Mouse (Mus musculus) layer of hippocampus, adult 9-11 months (tissue): ENCODE data around the gene F12.
A peak's percentile ranks its signal among the peaks of the same experiment; 100 is the strongest.

Experiments used
- DNase-seq: peaks from one replicate; pipeline ENCODE4 v3.0.0; 2022

The F12 gene

DNA sequence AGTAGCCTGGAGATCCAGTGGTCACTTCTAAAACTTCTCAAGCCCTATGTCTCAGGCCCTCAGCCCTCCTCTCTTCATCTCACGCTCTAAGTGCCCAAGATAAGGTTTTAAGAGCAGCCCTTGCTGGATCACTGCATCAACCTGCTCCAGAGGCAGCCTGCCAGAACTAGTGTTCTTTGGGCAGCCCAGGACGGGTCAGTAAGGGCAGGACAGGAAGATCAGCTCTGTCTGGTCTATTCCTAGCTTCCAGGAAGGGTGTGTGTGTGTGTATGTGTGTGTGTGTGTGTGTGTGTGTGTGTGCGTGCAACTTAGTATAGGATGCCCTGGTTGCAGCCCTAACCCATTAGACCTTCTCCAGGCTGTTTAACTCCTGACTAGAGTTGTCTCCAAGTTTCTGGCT lies 56.4 kb downstream of the F12 start:
- DNase-seq: no peak

DNA sequence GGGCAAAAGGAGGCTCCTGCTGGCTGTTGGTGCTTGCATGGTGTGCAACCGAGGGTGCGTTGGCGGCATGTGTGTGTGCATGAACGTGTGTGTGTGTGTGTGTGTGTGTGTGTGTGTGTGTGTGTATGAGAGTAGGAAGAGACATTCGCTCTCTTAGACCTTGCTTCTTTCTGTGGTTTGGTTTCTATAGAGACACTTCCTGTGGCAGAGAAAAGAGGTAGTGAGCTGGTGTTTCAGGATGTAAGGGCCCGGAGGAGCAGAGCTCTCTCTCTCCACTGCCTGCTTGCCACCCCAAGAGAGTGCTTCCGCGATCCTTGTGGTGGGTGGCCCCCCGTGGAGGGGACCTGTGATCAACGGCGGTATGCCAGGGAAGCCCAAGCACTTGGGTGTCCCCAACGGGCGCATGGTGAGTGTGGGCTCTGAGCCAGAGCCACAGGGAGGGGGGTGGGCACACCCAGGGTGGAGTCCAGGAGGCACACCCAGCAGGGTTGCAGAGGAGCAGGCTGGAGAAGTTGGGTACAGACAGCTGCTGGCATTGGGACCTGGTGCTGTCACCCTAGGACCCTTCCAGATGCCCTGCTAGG lies 57.0 kb downstream of the F12 start, which contains the start of gene Rgs14:
Gene Rgs14, plus strand, starts transcription at position 202 of the 584 bp plus-strand sequence.
- DNase-seq: peak; percentile 74

DNA sequence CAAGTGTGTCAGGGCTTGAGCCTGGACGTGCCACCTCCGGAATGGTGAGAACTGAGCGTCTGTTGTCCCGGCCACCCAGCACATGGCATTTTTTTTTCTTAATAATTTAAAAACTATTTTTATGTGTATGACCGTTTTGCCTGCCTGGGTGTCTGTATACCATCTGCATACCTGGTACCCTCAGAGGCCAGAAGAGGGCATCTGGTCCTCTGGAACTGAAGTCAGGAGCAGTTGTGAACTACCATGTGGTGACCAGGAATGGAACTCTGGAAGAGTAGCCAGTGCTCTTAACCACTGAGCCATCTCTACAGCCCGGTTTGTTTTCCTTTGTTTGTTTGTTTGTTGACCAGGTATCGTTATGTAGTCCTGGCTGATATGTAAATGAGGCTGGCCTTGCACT lies 58.2 kb downstream of the F12 start:
- DNase-seq: no peak
